Mouse (Mus musculus) left cerebral cortex, adult 2 months (tissue): ENCODE data around the gene Kcnh3. TPM values are rescaled to one million over a fixed set of nuclear protein-coding genes. Genes with fewer than 3 reads are reported as not detected.

ENCODE experiments used
- DNase-seq, 2 experiments: peaks; one replicate each; pipeline ENCODE4 v3.0.0; 2021 to 2022; ENCODE audit warnings: low spot score in 2 of 2, mixed read lengths in 1 of 2; ENCODE audit errors: extremely low spot score in 1 of 2
- H3K27ac ChIP-seq: fragments of 200-600 bp; 2 replicates; pipeline ENCODE4 v1.8.1; 2022
- H3K4me3 ChIP-seq: fragments of 200-600 bp; 2 replicates; pipeline ENCODE4 v1.8.1; 2022
- CTCF ChIP-seq: fragments of 200-600 bp; IDR thresholded peaks from 2 replicates; pipeline ENCODE4 v1.8.1; 2022; ENCODE audit warnings: antibody characterized with exemption, mild to moderate bottlenecking, moderate library complexity
- intact Hi-C: fragments of 180-260 bp; cut with DNase I; formaldehyde crosslinking; loops from one replicate; pipeline ENCODE4 v1.15.1; 2025
- long read RNA-seq, 2 experiments: library from polyadenylated mRNA; stranded (forward); transcript quantifications; one replicate each; pipeline ENCODE4 v2.0.0; 2021; ENCODE audit warnings: borderline mapping rate in 2 of 2
- total RNA-seq, 2 experiments: library from RNA; stranded (reverse); gene quantifications; 2 replicates each; pipeline ENCODE4 v1.2.3; 2021

Gene Kcnh3
- total RNA-seq: 100 to 1,000 TPM; 174 to 180 TPM
- long read RNA-seq, experiment 1, transcript Kcnh3-201 (15 exons, 3,698 nt): major isoform, 268 of 451 reads
- long read RNA-seq, experiment 1, partial matches to known transcripts: 76 of 451 reads
- long read RNA-seq, experiment 1, other reads (novel, unspliced or antisense): 106 of 451 reads
- long read RNA-seq, experiment 2, transcript Kcnh3-201 (15 exons, 3,698 nt): major isoform, 231 of 432 reads
- long read RNA-seq, experiment 2, partial matches to known transcripts: 94 of 432 reads
- long read RNA-seq, experiment 2, other reads (novel, unspliced or antisense): 106 of 432 reads

GRCm38 (mm10) chr15:99224208-99224911 lies at the start of gene Kcnh3:
TSS of gene Kcnh3 (plus strand) at chr15:99224861.
- peak; percentile 79 for DNase-seq
- TF ChIP-seq CTCF: no peak; the same call in 1 of the 2 replicates
- peak within 1 kb of the TSS; percentile 64 for H3K4me3 ChIP-seq
- intact Hi-C loops: no loop called here
- H3K27ac ChIP-seq: peak within 1 kb of the TSS; percentile 86

- TF ChIP-seq CTCF: peak; percentile 23
- DNase-seq: no peak
- intact Hi-C loops: no loop called here
- H3K27ac ChIP-seq: no peak overlapping the region
- H3K4me3 ChIP-seq: no peak overlapping the region
Measured at GRCm38 (mm10) chr15:99179639-99180038, 45.0 kb upstream of the Kcnh3 start.

- no peak overlapping the region for H3K27ac ChIP-seq
- no peak for DNase-seq
- TF ChIP-seq CTCF: no peak
- H3K4me3 ChIP-seq: no peak overlapping the region
- intact Hi-C loops: no loop called here
Measured at GRCm38 (mm10) chr15:99184217-99184914, 40.3 kb upstream of the Kcnh3 start.

GRCm38 (mm10) chr15:99194358-99194757 lies 30.3 kb upstream of the Kcnh3 start:
- no peak for TF ChIP-seq CTCF
- Histone ChIP-seq H3K4me3 (no peak overlapping the region), H3K27ac (no peak overlapping the region)
- DNase-seq: no peak
- intact Hi-C loops: loop anchor here (5.0 kb wide), 1 partner anchor 67 kb away; the partner anchor contains the start of gene Spats2

GRCm38 (mm10) chr15:99195043-99195442 lies 29.6 kb upstream of the Kcnh3 start:
- Histone ChIP-seq H3K4me3 (no peak overlapping the region), H3K27ac (no peak overlapping the region)
- TF ChIP-seq CTCF: no peak
- DNase-seq: no peak
- intact Hi-C loops: loop anchor here (5.0 kb wide), 1 partner anchor 113 kb away; no protein-coding TSS in a partner anchor

- no peak overlapping the region for H3K4me3 ChIP-seq
- no peak for DNase-seq
- H3K27ac ChIP-seq: no peak overlapping the region
- peak; percentile 63 for TF ChIP-seq CTCF
- intact Hi-C loops: loop anchor here (2.0 to 5.0 kb wide), 2 partner anchors 116 to 148 kb away; no protein-coding TSS in a partner anchor
Measured at GRCm38 (mm10) chr15:99198761-99199160, 25.9 kb upstream of the Kcnh3 start.

- no peak for TF ChIP-seq CTCF
- H3K27ac ChIP-seq: no peak overlapping the region
- no peak for DNase-seq
- intact Hi-C loops: loop anchor here (10.0 kb wide), 1 partner anchor 311 kb away; the partner anchor contains the start of genes Dhh and Rhebl1
- no peak overlapping the region for H3K4me3 ChIP-seq
Measured at GRCm38 (mm10) chr15:99205959-99206358, 18.7 kb upstream of the Kcnh3 start.

GRCm38 (mm10) chr15:99213183-99213582 lies 11.5 kb upstream of the Kcnh3 start:
- no peak overlapping the region for H3K4me3 ChIP-seq
- no peak for DNase-seq
- no peak for TF ChIP-seq CTCF
- intact Hi-C loops: no loop called here
- H3K27ac ChIP-seq: no peak overlapping the region

GRCm38 (mm10) chr15:99214941-99215340 lies 9.7 kb upstream of the Kcnh3 start:
- intact Hi-C loops: loop anchor here (2.0 kb wide), 1 partner anchor 50 kb away; no protein-coding TSS in a partner anchor
- TF ChIP-seq CTCF: peak; percentile 51
- no peak for DNase-seq
- H3K4me3 ChIP-seq: no peak overlapping the region
- H3K27ac ChIP-seq: no peak overlapping the region

GRCm38 (mm10) chr15:99215741-99216463 lies 8.8 kb upstream of the Kcnh3 start:
- Histone ChIP-seq H3K4me3 (no peak overlapping the region), H3K27ac (no peak overlapping the region)
- intact Hi-C loops: loop anchor here (2.0 kb wide), 1 partner anchor 49 kb away; no protein-coding TSS in a partner anchor
- TF ChIP-seq CTCF: no peak
- no peak for DNase-seq

- intact Hi-C loops: no loop called here
- Histone ChIP-seq H3K27ac (no peak overlapping the region), H3K4me3 (no peak overlapping the region)
- TF ChIP-seq CTCF: no peak
- DNase-seq: no peak
Measured at GRCm38 (mm10) chr15:99217630-99218029, 7.0 kb upstream of the Kcnh3 start.
